Mouse (Mus musculus) brain, embryonic 14.5 days (tissue): ENCODE measurements at regions not wholly inside any gene's neighbourhood (a gene's known extent, or its start where the extent isn't known, plus 50 kb on each side); places are given as distances from the start of the nearest gene placed in this dataset.

Experiments used
- CTCF ChIP-seq: fragments of 200-500 bp; IDR thresholded peaks from 2 replicates; pipeline ENCODE4 v1.5.1; 2012; ENCODE audit warnings: inconsistent platforms, mild to moderate bottlenecking, moderate library complexity, borderline replicate concordance; ENCODE audit not compliant: insufficient read depth, insufficient read length; ENCODE audit errors: extremely low read depth
- POLR2A ChIP-seq: fragments of 200-500 bp; IDR thresholded peaks from 2 replicates; pipeline ENCODE4 v1.6.1; 2012; ENCODE audit warnings: mild to moderate bottlenecking, inconsistent platforms, borderline replicate concordance; ENCODE audit not compliant: poor library complexity, insufficient read depth, insufficient read length, severe bottlenecking; ENCODE audit errors: extremely low read depth

- TF ChIP-seq CTCF, result no peak
- TF ChIP-seq POLR2A, result no peak
These were observed 235.5 kb downstream of the 3110018I06Rik start for GRCm38 (mm10) chr12:107723860-107724320.
